Mouse (Mus musculus): Measurements from ENCODE around the gene Ddr1. TPM values are rescaled to one million over a fixed set of nuclear protein-coding genes. Genes with fewer than 3 reads are reported as not detected.

The Ddr1 gene
- polyA plus RNA-seq, 1 experiment from 2014 or later: 50.6 TPM

DNA sequence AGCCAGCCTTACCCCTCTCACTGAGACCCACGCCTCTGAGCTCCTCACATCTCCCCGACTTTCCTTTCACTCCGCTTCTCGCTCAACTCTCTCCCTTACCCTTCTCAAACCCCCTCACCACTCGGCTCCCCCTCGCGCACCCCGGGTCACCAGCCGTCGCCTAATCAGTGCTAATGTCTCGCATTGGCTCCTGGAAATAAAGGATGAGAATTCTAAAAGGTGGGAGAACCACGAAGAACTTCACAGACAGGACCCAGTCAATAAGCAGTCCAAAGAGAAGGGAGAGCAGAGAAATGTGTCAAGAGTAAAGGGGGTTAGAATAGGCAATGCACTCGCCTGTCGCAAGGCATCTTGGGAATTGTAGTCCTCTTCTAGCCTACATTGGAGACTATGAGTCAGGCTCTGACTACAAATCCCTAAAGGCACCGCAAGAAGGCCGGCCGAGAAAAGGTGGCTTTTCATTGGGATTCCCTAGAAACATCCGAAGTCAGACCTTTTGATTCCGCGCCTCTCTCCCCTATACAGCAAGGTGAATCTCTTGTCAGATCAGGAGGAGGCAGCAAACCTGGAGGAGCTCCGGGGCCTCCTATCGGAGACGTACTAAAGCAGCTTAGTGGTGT, 30.9 kb downstream of the Ddr1 start, which contains the start of gene Gtf2h4:
TSS of gene Gtf2h4 (minus strand) at position 324 of the 620 bp plus-strand sequence.
- no peak within 1 kb of the TSS for H3K27ac ChIP-seq (ENCODE audit: low read length)
- peak within 1 kb of the TSS; percentile 64 for H3K4me2 ChIP-seq (replicated peaks; ENCODE audit: low read depth, low read length)
- H3K27me3 ChIP-seq (ENCODE audit: control insufficient read depth, insufficient read depth, low read length): no peaks in the 10 kb centered on the region
- peaks cover 12% of the 10 kb centered on the region; the same call in 1 of the 2 replicates for H3K36me3 ChIP-seq (ENCODE audit: control insufficient read depth, insufficient read depth, low read length)
- peak within 1 kb of the TSS; percentile 81 for H3K4me3 ChIP-seq (ENCODE audit: low read depth, low read length)
- H3K4me1 ChIP-seq (ENCODE audit: control insufficient read depth, insufficient read depth, low read length): 0 out of 2 replicates have a peak, but pooled peaks cover 8% of the 10 kb centered on the region
- peak within 1 kb of the TSS; percentile 79 for H3K9ac ChIP-seq (replicated peaks; ENCODE audit: low read depth, low read length)
- ATAC-seq (ENCODE audit: insufficient number of reproducible peaks, insufficient read depth, low FRiP score, low read depth): peak; percentile 96
- no peaks in the 10 kb centered on the region for H3K9me3 ChIP-seq (ENCODE audit: control insufficient read depth, low read depth, low read length)
- under 1% methylated on average over 23 of the region's 23 CpGs for WGBS

DNA sequence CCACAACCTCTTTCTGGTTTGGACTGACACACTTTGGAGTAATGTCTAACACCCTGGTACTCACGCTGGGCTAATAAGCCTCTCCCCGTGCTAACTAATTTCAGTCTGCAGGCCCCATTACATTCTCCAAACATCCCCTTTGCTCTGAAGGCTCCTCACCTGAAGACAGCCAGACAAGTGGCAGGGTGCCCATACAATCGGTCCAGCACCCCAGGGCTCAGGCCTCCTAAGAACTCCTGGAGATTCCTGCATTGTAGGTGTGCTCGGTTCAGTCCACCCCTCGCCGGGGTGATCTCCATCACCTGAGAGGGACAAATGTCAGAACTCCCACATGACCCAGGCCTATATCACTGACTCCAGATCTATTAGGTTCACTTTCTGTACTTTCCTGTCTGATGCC, 31.9 kb downstream of the Ddr1 start:
- peaks cover 12% of the 10 kb centered on the region; the same call in 1 of the 2 replicates for H3K36me3 ChIP-seq (ENCODE audit: control insufficient read depth, insufficient read depth, low read length)
- H3K27me3 ChIP-seq (ENCODE audit: control insufficient read depth, insufficient read depth, low read length): no peaks in the 10 kb centered on the region
- WGBS: 90% methylated on average over 6 of the region's 6 CpGs
- H3K4me1 ChIP-seq (ENCODE audit: control insufficient read depth, insufficient read depth, low read length): 0 out of 2 replicates have a peak, but pooled peaks cover 8% of the 10 kb centered on the region
- ATAC-seq (ENCODE audit: insufficient number of reproducible peaks, insufficient read depth, low FRiP score, low read depth): no peak
- no peak overlapping the region for H3K27ac ChIP-seq (ENCODE audit: low read length)
- H3K9me3 ChIP-seq (ENCODE audit: control insufficient read depth, low read depth, low read length): no peaks in the 10 kb centered on the region
- no peak overlapping the region; the same call in 1 of the 2 replicates for H3K4me3 ChIP-seq (ENCODE audit: low read depth, low read length)
- H3K9ac ChIP-seq (replicated peaks; ENCODE audit: low read depth, low read length): no peak overlapping the region
- no peak overlapping the region for H3K4me2 ChIP-seq (replicated peaks; ENCODE audit: low read depth, low read length)

DNA sequence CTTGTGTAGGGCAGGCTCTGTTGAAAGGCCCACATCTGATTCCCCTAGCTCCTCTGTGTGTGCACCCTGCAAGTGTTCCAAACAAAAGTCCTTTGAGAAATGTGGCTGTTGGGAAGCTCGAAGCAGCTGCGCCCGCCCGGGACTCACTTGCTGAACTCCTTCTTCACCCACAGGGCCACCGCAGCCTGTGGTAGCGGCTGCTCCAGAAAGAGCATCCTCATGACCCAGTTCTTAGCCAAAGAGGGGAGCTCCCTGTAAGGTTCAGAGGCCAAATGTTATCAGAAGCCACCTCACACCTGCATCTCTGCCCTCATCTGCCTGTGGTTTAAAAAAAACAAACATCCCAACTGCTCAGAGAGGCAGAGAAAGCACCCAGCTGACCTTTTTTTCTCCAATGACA, 32.6 kb downstream of the Ddr1 start:
- Histone ChIP-seq H3K27me3 (ENCODE audit: control insufficient read depth, insufficient read depth, low read length) (no peaks in the 10 kb centered on the region), H3K27ac (ENCODE audit: low read length) (no peak overlapping the region), H3K4me2 (replicated peaks; ENCODE audit: low read depth, low read length) (no peak overlapping the region), H3K36me3 (ENCODE audit: control insufficient read depth, insufficient read depth, low read length) (peaks cover 12% of the 10 kb centered on the region; the same call in 1 of the 2 replicates), H3K9ac (replicated peaks; ENCODE audit: low read depth, low read length) (no peak overlapping the region), H3K4me3 (ENCODE audit: low read depth, low read length) (no peak overlapping the region), H3K9me3 (ENCODE audit: control insufficient read depth, low read depth, low read length) (no peaks in the 10 kb centered on the region), H3K4me1 (ENCODE audit: control insufficient read depth, insufficient read depth, low read length) (0 out of 2 replicates have a peak, but pooled peaks cover 8% of the 10 kb centered on the region)
- WGBS: 79% methylated on average over 6 of the region's 6 CpGs
- ATAC-seq (ENCODE audit: insufficient number of reproducible peaks, insufficient read depth, low FRiP score, low read depth): no peak

DNA sequence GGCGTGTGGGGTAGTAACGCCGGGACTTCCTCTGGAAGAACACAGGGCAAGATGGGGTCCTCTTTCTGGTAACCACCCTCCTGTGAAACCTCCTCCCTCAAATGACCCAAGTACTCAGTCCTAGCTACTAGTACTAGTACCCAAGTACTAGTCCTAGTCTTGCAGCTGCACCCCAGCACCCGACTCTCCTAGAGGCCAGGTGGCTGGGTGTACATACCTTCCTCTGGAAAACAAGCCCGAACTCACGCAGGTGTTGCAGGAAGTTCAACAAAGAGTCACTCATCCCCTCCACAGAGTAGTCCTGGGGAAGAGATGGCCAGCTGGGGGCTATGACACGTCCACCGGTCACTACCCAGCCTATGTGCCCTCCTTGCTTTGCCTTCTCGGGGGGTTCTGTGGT, 34.7 kb downstream of the Ddr1 start:
- H3K9ac ChIP-seq (replicated peaks; ENCODE audit: low read depth, low read length): no peak overlapping the region
- H3K9me3 ChIP-seq (ENCODE audit: control insufficient read depth, low read depth, low read length): no peaks in the 10 kb centered on the region
- 90% methylated on average over 9 of the region's 9 CpGs for WGBS
- no peak for ATAC-seq (ENCODE audit: insufficient number of reproducible peaks, insufficient read depth, low FRiP score, low read depth)
- no peak overlapping the region for H3K27ac ChIP-seq (ENCODE audit: low read length)
- H3K4me1 ChIP-seq (ENCODE audit: control insufficient read depth, insufficient read depth, low read length): peaks cover 14% of the 10 kb centered on the region; the same call in 1 of the 2 replicates
- H3K36me3 ChIP-seq (ENCODE audit: control insufficient read depth, insufficient read depth, low read length): peaks cover 12% of the 10 kb centered on the region; the same call in 1 of the 2 replicates
- no peak overlapping the region for H3K4me3 ChIP-seq (ENCODE audit: low read depth, low read length)
- no peak overlapping the region for H3K4me2 ChIP-seq (replicated peaks; ENCODE audit: low read depth, low read length)
- no peaks in the 10 kb centered on the region for H3K27me3 ChIP-seq (ENCODE audit: control insufficient read depth, insufficient read depth, low read length)

DNA sequence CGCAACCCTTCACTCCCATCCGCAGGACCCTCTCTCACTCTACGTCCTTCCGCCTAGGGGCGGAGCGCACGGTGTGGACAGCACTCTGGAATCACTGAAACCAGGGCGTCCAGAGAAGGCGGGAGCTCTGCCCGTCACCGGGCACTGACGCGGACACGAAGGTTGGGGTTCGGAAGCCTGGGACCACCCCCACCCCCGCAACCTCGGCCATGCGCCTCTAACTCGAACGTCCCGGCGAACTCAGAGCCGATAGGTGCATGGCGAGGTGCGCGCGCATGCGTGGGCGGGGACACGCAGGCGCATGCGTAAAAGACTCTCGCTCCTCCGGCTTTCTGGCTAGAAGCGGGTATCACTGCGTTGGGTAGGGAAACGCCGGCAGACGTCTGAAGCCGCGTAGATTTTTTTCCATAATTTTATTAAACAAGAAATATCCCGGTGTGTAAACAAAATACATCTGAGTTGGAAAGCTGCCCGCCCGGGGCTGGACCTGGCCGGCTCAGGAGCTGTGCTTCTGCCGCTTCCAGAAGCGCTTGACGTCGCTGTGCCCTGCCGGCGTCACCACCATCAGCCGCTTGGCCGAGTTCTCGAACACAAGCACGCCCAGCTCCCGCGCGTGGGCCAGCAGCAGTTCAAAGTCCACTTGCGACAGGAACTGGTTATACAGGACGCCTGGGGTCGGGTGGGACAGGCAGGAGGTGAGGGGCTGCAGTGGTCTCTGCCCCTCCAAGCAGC, 36.9 kb downstream of the Ddr1 start, which contains the start of gene Vars2:
TSS of gene Vars2 (minus strand) at position 259 of the 732 bp plus-strand sequence.
- Histone ChIP-seq H3K9ac (replicated peaks; ENCODE audit: low read depth, low read length) (peak within 1 kb of the TSS; percentile 81), H3K9me3 (ENCODE audit: control insufficient read depth, low read depth, low read length) (no peaks in the 10 kb centered on the region), H3K4me1 (ENCODE audit: control insufficient read depth, insufficient read depth, low read length) (peaks cover 8% of the 10 kb centered on the region; the same call in 1 of the 2 replicates), H3K4me2 (replicated peaks; ENCODE audit: low read depth, low read length) (peak within 1 kb of the TSS; percentile 83), H3K4me3 (ENCODE audit: low read depth, low read length) (peak within 1 kb of the TSS; percentile 69), H3K27ac (ENCODE audit: low read length) (peak within 1 kb of the TSS; percentile 78), H3K27me3 (ENCODE audit: control insufficient read depth, insufficient read depth, low read length) (no peaks in the 10 kb centered on the region), H3K36me3 (ENCODE audit: control insufficient read depth, insufficient read depth, low read length) (peaks cover 27% of the 10 kb centered on the region)
- peak; percentile 84 for ATAC-seq (ENCODE audit: insufficient number of reproducible peaks, insufficient read depth, low FRiP score, low read depth)
- WGBS: 0% methylated on average over 61 of the region's 61 CpGs

DNA sequence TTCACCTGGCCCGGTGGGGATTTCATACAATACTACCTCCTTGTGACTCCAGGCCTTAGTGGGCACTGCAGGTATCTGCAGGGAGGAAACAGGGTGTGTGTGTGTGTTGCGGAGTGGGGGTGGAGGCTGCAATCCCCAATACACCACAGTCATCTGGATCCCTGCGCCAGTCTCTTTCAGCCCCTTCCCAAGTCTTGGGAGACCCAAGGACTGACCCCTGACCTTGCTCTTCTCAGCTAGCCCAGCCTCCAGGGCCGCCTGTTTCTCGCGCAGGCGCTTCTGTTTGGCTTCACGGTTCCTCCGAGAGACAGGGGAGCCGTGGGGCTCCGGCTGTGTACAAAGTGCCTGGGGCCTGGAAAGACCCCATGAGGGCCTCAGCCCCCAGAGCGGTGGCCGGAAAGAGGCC, 37.6 kb downstream of the Ddr1 start:
- H3K27ac ChIP-seq (ENCODE audit: low read length): peak overlapping the region; percentile 78
- H3K27me3 ChIP-seq (ENCODE audit: control insufficient read depth, insufficient read depth, low read length): no peaks in the 10 kb centered on the region
- ATAC-seq (ENCODE audit: insufficient number of reproducible peaks, insufficient read depth, low FRiP score, low read depth): peak; percentile 23; the same call in 1 of the 2 replicates
- peak overlapping the region; percentile 83 for H3K4me2 ChIP-seq (replicated peaks; ENCODE audit: low read depth, low read length)
- WGBS: 3% methylated on average over 13 of the region's 13 CpGs
- H3K36me3 ChIP-seq (ENCODE audit: control insufficient read depth, insufficient read depth, low read length): peaks cover 29% of the 10 kb centered on the region
- no peaks in the 10 kb centered on the region for H3K9me3 ChIP-seq (ENCODE audit: control insufficient read depth, low read depth, low read length)
- peak overlapping the region; percentile 81 for H3K9ac ChIP-seq (replicated peaks; ENCODE audit: low read depth, low read length)
- H3K4me3 ChIP-seq (ENCODE audit: low read depth, low read length): peak overlapping the region; percentile 69
- peaks cover 6% of the 10 kb centered on the region; the same call in 1 of the 2 replicates for H3K4me1 ChIP-seq (ENCODE audit: control insufficient read depth, insufficient read depth, low read length)

DNA sequence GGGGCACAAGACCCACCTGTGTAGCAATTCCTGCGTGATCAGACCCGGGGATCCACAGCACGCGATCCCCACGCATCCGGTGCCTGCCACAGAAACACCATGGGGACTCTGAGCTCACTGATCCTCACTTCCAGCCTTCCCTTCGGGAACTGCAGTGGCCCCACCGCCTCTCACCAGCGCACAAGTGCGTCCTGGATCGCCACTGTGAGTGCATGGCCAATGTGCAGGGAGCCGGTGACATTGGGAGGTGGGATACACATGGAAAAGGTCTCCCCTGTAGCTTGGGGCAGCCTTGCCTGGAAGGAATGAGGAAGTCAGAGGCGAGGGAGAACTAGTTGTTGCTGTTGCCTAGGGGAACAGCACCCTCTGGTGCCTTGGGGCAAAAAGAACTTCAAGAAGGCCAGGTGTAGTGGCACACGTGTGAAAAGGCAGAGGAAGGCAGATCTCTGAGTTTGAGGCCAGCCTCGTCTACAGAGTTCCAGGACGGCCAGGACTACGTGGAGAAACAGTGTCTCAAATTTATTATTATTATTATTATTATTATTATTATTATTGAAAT, 38.4 kb downstream of the Ddr1 start:
- peaks cover 34% of the 10 kb centered on the region for H3K36me3 ChIP-seq (ENCODE audit: control insufficient read depth, insufficient read depth, low read length)
- H3K9ac ChIP-seq (replicated peaks; ENCODE audit: low read depth, low read length): no peak overlapping the region
- H3K27me3 ChIP-seq (ENCODE audit: control insufficient read depth, insufficient read depth, low read length): no peaks in the 10 kb centered on the region
- H3K27ac ChIP-seq (ENCODE audit: low read length): no peak overlapping the region
- ATAC-seq (ENCODE audit: insufficient number of reproducible peaks, insufficient read depth, low FRiP score, low read depth): no peak
- WGBS: 77% methylated on average over 17 of the region's 17 CpGs
- no peaks in the 10 kb centered on the region for H3K9me3 ChIP-seq (ENCODE audit: control insufficient read depth, low read depth, low read length)
- peaks cover 6% of the 10 kb centered on the region; the same call in 1 of the 2 replicates for H3K4me1 ChIP-seq (ENCODE audit: control insufficient read depth, insufficient read depth, low read length)
- H3K4me2 ChIP-seq (replicated peaks; ENCODE audit: low read depth, low read length): 0 out of 2 replicates have a peak overlapping the region, but pooled peaks have one; percentile 5
- no peak overlapping the region for H3K4me3 ChIP-seq (ENCODE audit: low read depth, low read length)

DNA sequence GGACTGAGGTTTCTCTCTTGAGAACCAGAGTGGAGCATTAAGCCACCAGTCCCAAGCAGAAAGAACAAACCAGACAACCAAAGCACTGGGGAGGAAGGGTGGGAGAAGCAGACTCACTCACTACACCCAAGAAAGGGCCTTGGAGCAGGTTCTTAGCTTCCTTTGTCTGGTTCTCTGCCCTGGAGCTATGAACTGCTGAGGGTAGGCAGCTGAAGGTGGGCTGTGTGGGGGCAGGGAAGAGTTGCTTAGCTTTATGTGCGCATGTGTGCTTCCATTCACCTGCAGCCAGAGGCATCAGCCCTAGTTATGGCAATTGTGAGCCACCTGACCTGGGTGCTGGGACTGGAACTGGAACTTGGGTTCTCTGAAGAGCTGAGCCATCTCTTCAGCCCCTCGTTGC, 51.3 kb downstream of the Ddr1 start:
- Histone ChIP-seq H3K36me3 (ENCODE audit: control insufficient read depth, insufficient read depth, low read length) (peaks cover 27% of the 10 kb centered on the region), H3K9me3 (ENCODE audit: control insufficient read depth, low read depth, low read length) (no peaks in the 10 kb centered on the region), H3K27me3 (ENCODE audit: control insufficient read depth, insufficient read depth, low read length) (no peaks in the 10 kb centered on the region), H3K4me2 (replicated peaks; ENCODE audit: low read depth, low read length) (no peak overlapping the region), H3K9ac (replicated peaks; ENCODE audit: low read depth, low read length) (no peak overlapping the region), H3K27ac (ENCODE audit: low read length) (peak overlapping the region; percentile 23; the same call in 1 of the 2 replicates), H3K4me3 (ENCODE audit: low read depth, low read length) (no peak overlapping the region), H3K4me1 (ENCODE audit: control insufficient read depth, insufficient read depth, low read length) (no peaks in the 10 kb centered on the region)
- WGBS: 84% methylated on average over 2 of the region's 2 CpGs
- ATAC-seq (ENCODE audit: insufficient number of reproducible peaks, insufficient read depth, low FRiP score, low read depth): no peak
